Mouse (Mus musculus) midbrain, postnatal 0 days (tissue): ENCODE data around the gene Ano6. TPM values are rescaled to one million over a fixed set of nuclear protein-coding genes. Genes with fewer than 3 reads are reported as not detected.

ENCODE experiments used
- ATAC-seq: fragments of 200-750 bp; cut with Nextera tagmentation; 2 replicates; pipeline ENCODE4 v1.8.0; 2017; ENCODE audit warnings: moderate number of reproducible peaks, mild to moderate bottlenecking, moderate TSS enrichment, moderate library complexity; ENCODE audit not compliant: low FRiP score
- DNase-seq: peaks from one replicate; pipeline ENCODE4 v3.0.0-alpha.2; 2015; ENCODE audit warnings: low spot score
- H3K27ac ChIP-seq: fragments of 300-500 bp; sonication (generic); 2 replicates; pipeline ENCODE4 v1.5.1; 2014; ENCODE audit warnings: low read depth, mild to moderate bottlenecking, low read length, mixed read lengths
- H3K27me3 ChIP-seq: fragments of 300-500 bp; sonication (generic); 2 replicates; pipeline ENCODE4 v1.6.1; 2014; ENCODE audit warnings: low read length, control low read depth, mixed read lengths; ENCODE audit not compliant: insufficient read depth
- H3K36me3 ChIP-seq: fragments of 300-500 bp; sonication (generic); 2 replicates; pipeline ENCODE4 v1.6.1; 2014; ENCODE audit warnings: low read length, control low read depth, mixed read lengths; ENCODE audit not compliant: insufficient read depth
- H3K4me1 ChIP-seq: fragments of 300-500 bp; sonication (generic); 2 replicates; pipeline ENCODE4 v1.6.1; 2014; ENCODE audit warnings: mild to moderate bottlenecking, control low read depth, antibody characterized with exemption, low read length, mixed read lengths; ENCODE audit not compliant: insufficient read depth
- H3K4me2 ChIP-seq: fragments of 300-500 bp; sonication (generic); 2 replicates; pipeline ENCODE4 v1.6.1; 2014; ENCODE audit warnings: low read depth, mild to moderate bottlenecking, low read length, mixed read lengths; ENCODE audit not compliant: poor library complexity, severe bottlenecking
- H3K4me3 ChIP-seq: fragments of 300-500 bp; sonication (generic); 2 replicates; pipeline ENCODE4 v1.5.1; 2014; ENCODE audit warnings: low read depth, mild to moderate bottlenecking, low read length, moderate library complexity
- H3K9ac ChIP-seq: fragments of 300-500 bp; sonication (generic); replicated peaks from 2 replicates; pipeline ENCODE4 v1.6.1; 2014; ENCODE audit warnings: mild to moderate bottlenecking, low read length, moderate library complexity, mixed read lengths; ENCODE audit not compliant: poor library complexity, severe bottlenecking
- H3K9me3 ChIP-seq: fragments of 300-500 bp; sonication (generic); 2 replicates; pipeline ENCODE4 v1.6.1; 2016; ENCODE audit warnings: low read length, control low read depth
- CTCF ChIP-seq: IDR thresholded peaks from 2 replicates; pipeline ENCODE4 v1.5.1; 2016; ENCODE audit warnings: antibody characterized with exemption, mild to moderate bottlenecking
- WGBS: fragments of 180-500 bp; shearing (Covaris S2); extraction: QIAGEN DNeasy Blood & Tissue Kit; methylation state at CpG from one replicate; pipeline ENCODE4 v1.1.7; 2014; 5-methylcytosine and 5-hydroxymethylcytosine counted together
- polyA plus RNA-seq: library from polyadenylated mRNA; unstranded; fragments of >200 nt; fragmentation: Nextera tagmentation; extraction: Ambion mirVana; gene quantifications from 2 replicates; pipeline ENCODE4 v1.2.1, GENCODE M21; 2015
- total RNA-seq: library from RNA; depleted of rRNA; stranded (reverse); fragments of >200 nt; gene quantifications from 2 replicates; pipeline ENCODE4 v1.2.3, GENCODE M21; 2014

Gene Ano6
- total and polyA plus RNA-seq, 2 experiments from 2014 or later = 19.9 to 35.0 TPM

GRCm38 (mm10) chr15:95763464-95763863 lies 27.2 kb upstream of the Ano6 start:
- H3K27me3 ChIP-seq = no peaks in the 10 kb centered on the region
- H3K4me2 ChIP-seq = no peak overlapping the region
- no peaks in the 10 kb centered on the region for H3K9me3 ChIP-seq
- H3K4me3 ChIP-seq = no peak overlapping the region
- no peak for TF ChIP-seq CTCF
- H3K4me1 ChIP-seq = no peaks in the 10 kb centered on the region
- WGBS = 43% methylated on average over 6 of the region's 6 CpGs
- ATAC-seq (no peak), DNase-seq (no peak)
- no peaks in the 10 kb centered on the region for H3K36me3 ChIP-seq
- H3K9ac ChIP-seq = no peak overlapping the region
- H3K27ac ChIP-seq = no peak overlapping the region

GRCm38 (mm10) chr15:95765271-95765670 lies 25.4 kb upstream of the Ano6 start:
- H3K9me3 ChIP-seq = no peaks in the 10 kb centered on the region
- no peaks in the 10 kb centered on the region for H3K4me1 ChIP-seq
- ATAC-seq (no peak), DNase-seq (no peak)
- H3K9ac ChIP-seq = no peak overlapping the region
- H3K36me3 ChIP-seq = no peaks in the 10 kb centered on the region
- H3K4me2 ChIP-seq = no peak overlapping the region
- WGBS = 85% methylated on average over 8 of the region's 8 CpGs
- H3K27ac ChIP-seq = no peak overlapping the region
- no peaks in the 10 kb centered on the region for H3K27me3 ChIP-seq
- no peak for TF ChIP-seq CTCF
- no peak overlapping the region for H3K4me3 ChIP-seq

- no peak overlapping the region for H3K4me2 ChIP-seq
- H3K36me3 ChIP-seq = no peaks in the 10 kb centered on the region
- ATAC-seq (no peak), DNase-seq (no peak)
- no peak overlapping the region for H3K27ac ChIP-seq
- TF ChIP-seq CTCF = no peak
- no peaks in the 10 kb centered on the region for H3K4me1 ChIP-seq
- H3K4me3 ChIP-seq = no peak overlapping the region
- no peaks in the 10 kb centered on the region for H3K9me3 ChIP-seq
- whole genome bisulfite sequencing = 88% methylated on average over 6 of the region's 6 CpGs
- no peak overlapping the region for H3K9ac ChIP-seq
- no peaks in the 10 kb centered on the region for H3K27me3 ChIP-seq
Observed at GRCm38 (mm10) chr15:95765936-95766335, 24.7 kb upstream of the Ano6 start.

GRCm38 (mm10) chr15:95767825-95768224 lies 22.8 kb upstream of the Ano6 start:
- Histone ChIP-seq H3K27ac (no peak overlapping the region), H3K4me1 (no peaks in the 10 kb centered on the region), H3K36me3 (no peaks in the 10 kb centered on the region), H3K4me2 (no peak overlapping the region), H3K4me3 (no peak overlapping the region), H3K27me3 (no peaks in the 10 kb centered on the region), H3K9me3 (no peaks in the 10 kb centered on the region), H3K9ac (no peak overlapping the region)
- TF ChIP-seq CTCF = peak; percentile 56
- ATAC-seq (no peak), DNase-seq (no peak)
- 84% methylated on average over 7 of the region's 7 CpGs for whole genome bisulfite sequencing

GRCm38 (mm10) chr15:95768703-95769102 lies 21.9 kb upstream of the Ano6 start:
- no peak for ATAC-seq

GRCm38 (mm10) chr15:95769576-95769975 lies 21.1 kb upstream of the Ano6 start:
- Histone ChIP-seq H3K27ac (no peak overlapping the region), H3K9ac (no peak overlapping the region), H3K27me3 (no peaks in the 10 kb centered on the region), H3K4me2 (no peak overlapping the region), H3K36me3 (no peaks in the 10 kb centered on the region), H3K4me3 (no peak overlapping the region), H3K9me3 (no peaks in the 10 kb centered on the region), H3K4me1 (no peaks in the 10 kb centered on the region)
- 83% methylated on average over 4 of the region's 4 CpGs for WGBS
- TF ChIP-seq CTCF = no peak
- DNase-seq (no peak), ATAC-seq (no peak)

More at GRCm38 (mm10) chr15:95768703-95769102, 21.9 kb upstream of the Ano6 start:
- Histone ChIP-seq H3K4me3 (no peak overlapping the region), H3K27me3 (no peaks in the 10 kb centered on the region), H3K9ac (no peak overlapping the region), H3K36me3 (no peaks in the 10 kb centered on the region), H3K4me2 (no peak overlapping the region), H3K27ac (no peak overlapping the region), H3K9me3 (no peaks in the 10 kb centered on the region), H3K4me1 (no peaks in the 10 kb centered on the region)
- 91% methylated on average over 5 of the region's 5 CpGs for WGBS
- TF ChIP-seq CTCF = no peak
- DNase-seq = no peak
